Mouse (Mus musculus) MEL (cell line): ENCODE measurements around the gene Mfsd2a. TPM values are rescaled to one million over a fixed set of nuclear protein-coding genes. Genes with fewer than 3 reads are reported as not detected.

Experiments used
- DNase-seq: peaks from one replicate; pipeline ENCODE4 v3.0.0; 2011; ENCODE audit warnings: low read depth, low spot score
- H3K27ac ChIP-seq: 2 replicates; pipeline ENCODE4 v1.5.1; 2012; ENCODE audit warnings: low read depth, mild to moderate bottlenecking, control low read depth, low read length, moderate library complexity; ENCODE audit not compliant: control insufficient read depth
- H3K27me3 ChIP-seq, 2 experiments: fragments of 150-350 bp in 1 of 2; sonication (generic) in 1 of 2; 2 replicates each; pipeline ENCODE4 v1.6.1; 2012; ENCODE audit warnings: low read length in 2 of 2, mild to moderate bottlenecking in 2 of 2, improper control_type of control experiment in 1 of 2, moderate library complexity in 1 of 2; ENCODE audit not compliant: insufficient read depth in 2 of 2, control insufficient read depth in 1 of 2
- H3K36me3 ChIP-seq, 2 experiments: 2 replicates each; pipeline ENCODE4 v1.6.1; 2012 to 2014; ENCODE audit warnings: low read length in 2 of 2, improper control_type of control experiment in 1 of 2, inconsistent platforms in 1 of 2, mild to moderate bottlenecking in 1 of 2; ENCODE audit not compliant: insufficient read depth in 2 of 2, control insufficient read depth in 1 of 2
- H3K4me1 ChIP-seq, 2 experiments: fragments of 150-350 bp in 1 of 2; sonication (generic) in 1 of 2; 2 replicates each; pipeline ENCODE4 v1.6.1; 2012; ENCODE audit warnings: low read length in 2 of 2, improper control_type of control experiment in 1 of 2, mild to moderate bottlenecking in 1 of 2; ENCODE audit not compliant: insufficient read depth in 2 of 2, control insufficient read depth in 1 of 2
- H3K4me3 ChIP-seq, 2 experiments: fragments of 150-350 bp in 1 of 2; sonication (generic) in 1 of 2; 2 replicates each; pipeline ENCODE4 v1.5.1; 2012; ENCODE audit warnings: low read depth in 2 of 2, low read length in 2 of 2, mild to moderate bottlenecking in 2 of 2, moderate library complexity in 2 of 2, control low read depth in 1 of 2, improper control_type of control experiment in 1 of 2; ENCODE audit not compliant: control insufficient read depth in 1 of 2, insufficient read depth in 1 of 2
- H3K79me2 ChIP-seq: 2 replicates; pipeline ENCODE4 v1.6.1; 2012; ENCODE audit warnings: mild to moderate bottlenecking, low read length, moderate library complexity; ENCODE audit not compliant: control insufficient read depth, poor library complexity, insufficient read depth
- H3K9ac ChIP-seq: 2 replicates; pipeline ENCODE4 v1.6.1; 2012; ENCODE audit warnings: low read depth, mild to moderate bottlenecking, control low read depth, low read length, moderate library complexity; ENCODE audit not compliant: control insufficient read depth, poor library complexity, severe bottlenecking
- H3K9me3 ChIP-seq: fragments of 150-350 bp; sonication (generic); replicated peaks from 2 replicates; pipeline ENCODE4 v1.6.1; 2012; ENCODE audit warnings: mild to moderate bottlenecking, low read length, improper control_type of control experiment, moderate library complexity; ENCODE audit not compliant: insufficient read depth
- BHLHE40 ChIP-seq: IDR thresholded peaks from 2 replicates; pipeline ENCODE4 v1.6.1; 2012; ENCODE audit warnings: low read depth, mild to moderate bottlenecking, inconsistent platforms, low read length, improper control_type of control experiment, borderline replicate concordance
- CHD2 ChIP-seq: IDR thresholded peaks from 2 replicates; pipeline ENCODE4 v1.6.1; 2011; ENCODE audit warnings: low read length, improper control_type of control experiment
- CTCF ChIP-seq, 3 experiments: IDR thresholded peaks in 2 of 3; conservative IDR thresholded peaks in 1 of 3; 2 replicates each; pipeline ENCODE4 v1.5.1; 2011 to 2012; ENCODE audit warnings: low read length in 3 of 3, low read depth in 2 of 3, mild to moderate bottlenecking in 2 of 3, improper control_type of control experiment in 1 of 3, inconsistent platforms in 1 of 3, mixed read lengths in 1 of 3, moderate library complexity in 1 of 3; ENCODE audit not compliant: control insufficient read depth in 1 of 3, insufficient read depth in 1 of 3, poor library complexity in 1 of 3, severe bottlenecking in 1 of 3
- E2F4 ChIP-seq: IDR thresholded peaks from 2 replicates; pipeline ENCODE4 v1.6.1; 2011; ENCODE audit warnings: low read depth, low read length, improper control_type of control experiment, borderline replicate concordance
- GABPA ChIP-seq: IDR thresholded peaks from 2 replicates; pipeline ENCODE4 v1.6.1; 2012; ENCODE audit warnings: low read depth, mild to moderate bottlenecking, inconsistent platforms, low read length, improper control_type of control experiment, moderate library complexity
- GATA1 ChIP-seq: IDR thresholded peaks from 2 replicates; pipeline ENCODE4 v1.6.1; 2011; ENCODE audit warnings: low read depth, low read length, improper control_type of control experiment
- HCFC1 ChIP-seq: IDR thresholded peaks from 2 replicates; pipeline ENCODE4 v1.6.1; 2012; ENCODE audit warnings: low read depth, mild to moderate bottlenecking, inconsistent platforms, low read length, improper control_type of control experiment, moderate library complexity
- JUND ChIP-seq: IDR thresholded peaks from 2 replicates; pipeline ENCODE4 v1.6.1; 2011; ENCODE audit warnings: low read depth, mild to moderate bottlenecking, improper control_type of control experiment, low read length
- KAT2A ChIP-seq: conservative IDR thresholded peaks from 2 replicates; pipeline ENCODE4 v1.6.1; 2012; ENCODE audit warnings: low read depth, low read length, improper control_type of control experiment, inconsistent platforms
- MAFK ChIP-seq: IDR thresholded peaks from 2 replicates; pipeline ENCODE4 v1.6.1; 2011; ENCODE audit warnings: low read depth, mild to moderate bottlenecking, low read length, improper control_type of control experiment, borderline replicate concordance
- MAZ ChIP-seq: IDR thresholded peaks from 2 replicates; pipeline ENCODE4 v1.6.1; 2012; ENCODE audit warnings: low read depth, mild to moderate bottlenecking, inconsistent platforms, low read length, improper control_type of control experiment
- MEF2A ChIP-seq: IDR thresholded peaks from 2 replicates; pipeline ENCODE4 v1.6.1; 2014; ENCODE audit warnings: low read depth, mild to moderate bottlenecking, inconsistent platforms, low read length, improper control_type of control experiment; ENCODE audit not compliant: poor library complexity, insufficient replicate concordance, severe bottlenecking; ENCODE audit errors: extremely low read depth
- NRF1 ChIP-seq: IDR thresholded peaks from 2 replicates; pipeline ENCODE4 v1.6.1; 2014; ENCODE audit warnings: low read depth, mild to moderate bottlenecking, inconsistent platforms, low read length, improper control_type of control experiment, moderate library complexity; ENCODE audit not compliant: poor library complexity, insufficient read depth, severe bottlenecking
- POLR2A ChIP-seq, 2 experiments: IDR thresholded peaks; 2 replicates each; pipeline ENCODE4 v1.6.1; 2011 to 2012; ENCODE audit warnings: low read length in 2 of 2, mild to moderate bottlenecking in 2 of 2, control low read depth in 1 of 2, improper control_type of control experiment in 1 of 2, low read depth in 1 of 2, moderate library complexity in 1 of 2; ENCODE audit not compliant: control insufficient read depth in 1 of 2, insufficient read depth in 1 of 2, poor library complexity in 1 of 2
- POLR2AphosphoS2 ChIP-seq: IDR thresholded peaks from 2 replicates; pipeline ENCODE4 v1.6.1; 2011; ENCODE audit warnings: low read length, improper control_type of control experiment
- RAD21 ChIP-seq: IDR thresholded peaks from 2 replicates; pipeline ENCODE4 v1.6.1; 2011; ENCODE audit warnings: mild to moderate bottlenecking, low read depth, low read length, improper control_type of control experiment
- RCOR1 ChIP-seq: IDR thresholded peaks from 2 replicates; pipeline ENCODE4 v1.6.1; 2012; ENCODE audit warnings: low read depth, mild to moderate bottlenecking, inconsistent platforms, low read length, improper control_type of control experiment
- SIN3A ChIP-seq: IDR thresholded peaks from 2 replicates; pipeline ENCODE4 v1.6.1; 2012; ENCODE audit warnings: low read length, improper control_type of control experiment, inconsistent platforms
- TCF12 ChIP-seq: IDR thresholded peaks from 2 replicates; pipeline ENCODE4 v1.6.1; 2014; ENCODE audit warnings: low read depth, mild to moderate bottlenecking, inconsistent platforms, low read length, improper control_type of control experiment, moderate library complexity
- ZNF384 ChIP-seq: IDR thresholded peaks from 2 replicates; pipeline ENCODE4 v1.6.1; 2012; ENCODE audit warnings: low read depth, mild to moderate bottlenecking, inconsistent platforms, low read length, improper control_type of control experiment
- polyA plus RNA-seq, 2 experiments: library from polyadenylated mRNA; stranded (reverse) in 1 of 2; unstranded in 1 of 2; fragments of >175 nt in 1 of 2; fragments of >200 nt in 1 of 2; gene quantifications; 2 replicates each; pipeline versions ENCODE4 v1.2.1 to v1.2.4; 2012; ENCODE audit warnings: low replicate concordance in 2 of 2, low read depth in 1 of 2; ENCODE audit not compliant: insufficient read length in 2 of 2, insufficient read depth in 1 of 2, missing spikeins in 1 of 2
- total RNA-seq: library from RNA; depleted of rRNA; stranded (reverse); fragments of 300-350 nt; gene quantifications from 2 replicates; pipeline ENCODE4 v1.2.3, GENCODE M21; 2012

The Mfsd2a gene
- total and polyA plus RNA-seq, 3 experiments = 8.8 to 14.3 TPM; not detected in 1

DNA sequence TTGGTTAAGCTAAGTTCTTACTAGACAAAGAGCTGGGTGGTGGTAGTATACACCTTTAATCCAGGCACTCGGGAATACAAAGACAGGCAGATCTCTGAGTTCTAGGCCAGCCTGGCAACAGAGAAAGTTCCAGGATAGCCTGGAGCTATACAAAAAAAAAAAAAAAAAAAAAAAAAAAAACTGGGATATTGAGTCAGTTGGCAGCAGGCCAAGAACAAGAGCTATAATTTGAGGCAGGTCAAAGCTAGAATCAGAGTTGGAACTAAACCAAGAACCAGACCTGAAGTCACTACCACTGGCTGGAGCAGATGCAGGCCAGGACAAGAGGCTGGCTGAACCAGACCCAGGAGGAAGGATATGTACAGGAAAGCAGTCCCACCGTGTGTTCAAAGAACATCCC lies 19.7 kb upstream of the Mfsd2a start:
- Histone ChIP-seq H3K4me1 (0 out of 4 replicates have a peak, but pooled peaks cover 0 to 5% of the 10 kb centered on the region in 2 experiments), H3K79me2 (no peaks in the 10 kb centered on the region), H3K9me3 (no peaks in the 10 kb centered on the region), H3K36me3 (peaks cover 0 to 2% of the 10 kb centered on the region in 2 experiments; a peak in 1 of 4 replicates), H3K9ac (no peak overlapping the region), H3K27ac (no peak overlapping the region), H3K27me3 (peaks cover 0 to 2% of the 10 kb centered on the region in 2 experiments; a peak in 1 of 4 replicates), H3K4me3 (no peak overlapping the region)
- DNase-seq = no peak
- TF ChIP-seq POLR2AphosphoS2 = no peak
- TF ChIP-seq ZNF384 = peak; percentile 59

DNA sequence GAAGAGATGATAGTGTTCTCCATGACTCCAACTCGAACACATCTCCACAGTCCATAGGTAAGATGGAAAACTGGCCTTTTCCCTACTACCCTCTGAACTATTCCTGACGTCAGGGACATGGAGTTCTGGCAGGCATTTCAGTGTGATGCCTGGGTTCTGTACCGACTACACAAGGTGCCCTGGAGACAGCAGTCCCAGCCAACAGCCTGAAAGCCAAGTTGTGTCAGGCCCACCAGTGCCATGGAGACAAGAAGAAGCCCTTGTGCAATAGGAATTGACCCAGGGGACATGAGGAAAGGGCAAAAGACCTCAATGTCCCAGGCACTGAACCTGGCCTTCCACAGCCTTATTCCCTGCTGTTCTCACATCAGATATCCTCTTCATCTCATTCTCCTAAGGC lies 18.8 kb upstream of the Mfsd2a start:
- no peak for TF ChIP-seq MEF2A
- TF ChIP-seq KAT2A = no peak
- no peak for TF ChIP-seq RCOR1
- TF ChIP-seq TCF12 = no peak
- TF ChIP-seq BHLHE40 = no peak
- TF ChIP-seq GATA1 = no peak
- no peak for TF ChIP-seq MAZ
- TF ChIP-seq JUND = no peak
- TF ChIP-seq RAD21 = no peak
- TF ChIP-seq SIN3A = no peak
- TF ChIP-seq, all 39 proteins: peak for 0
- Histone ChIP-seq H3K4me3 (no peak overlapping the region), H3K36me3 (peaks cover 0 to 2% of the 10 kb centered on the region in 2 experiments; a peak in 1 of 4 replicates), H3K27ac (no peak overlapping the region), H3K79me2 (no peaks in the 10 kb centered on the region), H3K9ac (no peak overlapping the region), H3K27me3 (peaks cover 1 to 2% of the 10 kb centered on the region in 2 experiments; a peak in 2 of 4 replicates), H3K9me3 (no peaks in the 10 kb centered on the region), H3K4me1 (0 out of 4 replicates have a peak, but pooled peaks cover 0 to 5% of the 10 kb centered on the region in 2 experiments)
- DNase-seq = no peak

DNA sequence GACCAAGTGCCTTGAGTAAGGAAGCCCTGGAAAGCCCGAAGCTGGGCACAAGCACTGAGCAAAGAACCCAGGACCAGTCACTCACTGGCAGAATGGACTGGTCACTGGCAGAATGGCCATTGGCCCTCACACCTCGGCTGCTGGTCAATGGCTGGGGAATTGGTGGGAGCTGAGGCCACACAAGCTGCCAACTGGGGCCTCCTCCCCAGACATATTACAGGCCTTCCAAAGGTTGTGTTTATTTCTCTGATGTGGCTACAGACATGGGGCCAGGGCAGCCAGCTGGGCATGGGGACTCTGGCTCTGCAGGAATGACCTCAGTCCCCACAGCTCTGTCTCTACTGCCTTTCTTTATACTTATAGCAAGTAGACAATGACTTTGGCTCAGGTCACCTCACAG lies 17.9 kb upstream of the Mfsd2a start:
- DNase-seq = no peak
- Histone ChIP-seq H3K4me3 (no peak overlapping the region), H3K9ac (no peak overlapping the region), H3K36me3 (peaks cover 0 to 2% of the 10 kb centered on the region in 2 experiments; a peak in 1 of 4 replicates), H3K27me3 (peaks cover 2 to 4% of the 10 kb centered on the region in 2 experiments), H3K79me2 (no peaks in the 10 kb centered on the region), H3K27ac (no peak overlapping the region), H3K4me1 (0 out of 4 replicates have a peak, but pooled peaks cover 0 to 5% of the 10 kb centered on the region in 2 experiments), H3K9me3 (no peaks in the 10 kb centered on the region)
- TF ChIP-seq CHD2 = no peak
- TF ChIP-seq E2F4 = no peak
- no peak for TF ChIP-seq POLR2AphosphoS2
- TF ChIP-seq ZNF384 = no peak
- no peak for TF ChIP-seq RCOR1
- no peak for TF ChIP-seq GATA1
- TF ChIP-seq MAFK = no peak
- no peak for TF ChIP-seq HCFC1
- TF ChIP-seq CTCF (IDR thresholded peaks at IDR 0.05 in 2 of 3, conservative IDR thresholded peaks at IDR 0.05 in 1 of 3; ENCODE audit: control insufficient read depth in 1 of 3, insufficient read depth in 1 of 3, low read depth in 2 of 3, low read length in 3 of 3, poor library complexity in 1 of 3, severe bottlenecking in 1 of 3) = no peak
- no peak for TF ChIP-seq POLR2A (IDR thresholded peaks at IDR 0.05; ENCODE audit: control insufficient read depth in 1 of 2, insufficient read depth in 1 of 2, low read depth in 1 of 2, low read length in 2 of 2, poor library complexity in 1 of 2)
- no peak for TF ChIP-seq KAT2A
- TF ChIP-seq MAZ = no peak
- TF ChIP-seq GABPA = no peak
- no peak for TF ChIP-seq RAD21
- no peak for TF ChIP-seq NRF1
